Mouse (Mus musculus): ENCODE results near the gene Gclc.

DNA sequence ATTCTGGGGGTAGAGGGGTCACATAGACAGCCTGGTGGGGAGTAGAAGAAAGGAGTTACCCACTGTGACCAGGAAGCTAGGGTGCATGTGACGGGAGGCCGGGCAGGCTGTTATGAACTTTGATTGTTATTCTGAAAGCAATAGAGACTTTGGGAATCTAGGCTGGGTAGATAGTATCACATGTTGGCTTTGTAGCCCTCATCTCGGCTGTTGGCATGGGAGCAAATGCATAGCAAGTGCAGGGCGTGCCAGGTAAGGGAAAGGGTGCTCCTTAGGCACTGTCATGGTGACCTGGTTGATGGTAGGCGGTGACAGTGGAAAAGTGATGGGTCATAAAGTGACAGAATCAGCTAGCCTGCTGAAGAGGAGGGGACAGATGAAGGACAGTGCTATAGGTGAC lies 23.3 kb downstream of the Gclc start:
- TF ChIP-seq CTCF (IDR thresholded peaks at IDR 0.05; ENCODE audit: extremely low read depth, insufficient read length, insufficient replicate concordance, low read depth, low read length), result no peak
- no peak for TF ChIP-seq POLR2A (IDR thresholded peaks at IDR 0.05; ENCODE audit: low read depth, low read length)

All from small intestine, adult 2 months (tissue).